Mouse (Mus musculus): ENCODE measurements at regions not wholly inside any gene's neighbourhood (a gene's known extent, or its start where the extent isn't known, plus 50 kb on each side); places are given as distances from the start of the nearest gene placed in this dataset.
A peak's percentile ranks its signal among the peaks of the same experiment; 100 is the strongest.

- 9% methylated on average over 3 of the region's 3 CpGs for WGBS
Measured at GRCm38 (mm10) chr13:83722791-83723190, 219.0 kb downstream of the Mef2c start.

GRCm38 (mm10) chr13:83723396-83723795 lies 219.6 kb downstream of the Mef2c start:
- H3K27me3 ChIP-seq (ENCODE audit: control insufficient read depth, insufficient read depth, low read length) = no peaks in the 10 kb centered on the region
- H3K4me3 ChIP-seq (replicated peaks; ENCODE audit: low read length) = peak overlapping the region; percentile 90
- peak overlapping the region; percentile 100 for H3K27ac ChIP-seq
- WGBS = 16% methylated on average over 2 of the region's 2 CpGs
- H3K4me1 ChIP-seq (replicated peaks; ENCODE audit: control insufficient read depth, insufficient read depth, low read length) = peaks cover 3% of the 10 kb centered on the region; the same call in 1 of the 2 replicates
- H3K9me3 ChIP-seq (ENCODE audit: control insufficient read depth, low read length) = no peaks in the 10 kb centered on the region
- ATAC-seq (ENCODE audit: low FRiP score) = no peak
- H3K36me3 ChIP-seq (replicated peaks; ENCODE audit: control insufficient read depth, insufficient read depth) = no peaks in the 10 kb centered on the region
- peak overlapping the region; percentile 100 for H3K9ac ChIP-seq
- DNase-seq (ENCODE audit: low spot score) = peak; percentile 57
- peak overlapping the region; percentile 87 for H3K4me2 ChIP-seq (replicated peaks)

More at GRCm38 (mm10) chr13:83722791-83723190, 219.0 kb downstream of the Mef2c start:
- H3K4me1 ChIP-seq (replicated peaks; ENCODE audit: control insufficient read depth, insufficient read depth, low read length) = peaks cover 3% of the 10 kb centered on the region; the same call in 1 of the 2 replicates
- peak overlapping the region; percentile 87 for H3K4me2 ChIP-seq (replicated peaks)
- H3K9me3 ChIP-seq (ENCODE audit: control insufficient read depth, low read length) = no peaks in the 10 kb centered on the region
- peak overlapping the region; percentile 100 for H3K9ac ChIP-seq
- H3K36me3 ChIP-seq (replicated peaks; ENCODE audit: control insufficient read depth, insufficient read depth) = no peaks in the 10 kb centered on the region
- H3K27ac ChIP-seq = peak overlapping the region; percentile 100
- DNase-seq (ENCODE audit: low spot score) = peak; percentile 62
- H3K4me3 ChIP-seq (replicated peaks; ENCODE audit: low read length) = peak overlapping the region; percentile 90
- no peaks in the 10 kb centered on the region for H3K27me3 ChIP-seq (ENCODE audit: control insufficient read depth, insufficient read depth, low read length)
- ATAC-seq (ENCODE audit: low FRiP score) = no peak

- H3K4me3 ChIP-seq (replicated peaks; ENCODE audit: low read length) = peak overlapping the region; percentile 90
- no peak for ATAC-seq (ENCODE audit: low FRiP score)
- H3K27me3 ChIP-seq (ENCODE audit: control insufficient read depth, insufficient read depth, low read length) = no peaks in the 10 kb centered on the region
- H3K27ac ChIP-seq = peak overlapping the region; percentile 100
- peak; percentile 48 for DNase-seq (ENCODE audit: low spot score)
- peaks cover 3% of the 10 kb centered on the region; the same call in 1 of the 2 replicates for H3K4me1 ChIP-seq (replicated peaks; ENCODE audit: control insufficient read depth, insufficient read depth, low read length)
- no peaks in the 10 kb centered on the region for H3K9me3 ChIP-seq (ENCODE audit: control insufficient read depth, low read length)
- peak overlapping the region; percentile 100 for H3K9ac ChIP-seq
- no peaks in the 10 kb centered on the region for H3K36me3 ChIP-seq (replicated peaks; ENCODE audit: control insufficient read depth, insufficient read depth)
- peak overlapping the region; percentile 87 for H3K4me2 ChIP-seq (replicated peaks)
- WGBS = 11% methylated on average over 3 of the region's 3 CpGs
Measured at GRCm38 (mm10) chr13:83724196-83724595, 220.4 kb downstream of the Mef2c start.

- Histone ChIP-seq H3K4me3 (replicated peaks; ENCODE audit: low read length) (peak overlapping the region; percentile 90), H3K9me3 (ENCODE audit: control insufficient read depth, low read length) (no peaks in the 10 kb centered on the region), H3K9ac (peak overlapping the region; percentile 100), H3K27me3 (ENCODE audit: control insufficient read depth, insufficient read depth, low read length) (no peaks in the 10 kb centered on the region), H3K4me2 (replicated peaks) (peak overlapping the region; percentile 87), H3K27ac (peak overlapping the region; percentile 100), H3K4me1 (replicated peaks; ENCODE audit: control insufficient read depth, insufficient read depth, low read length) (no peaks in the 10 kb centered on the region), H3K36me3 (replicated peaks; ENCODE audit: control insufficient read depth, insufficient read depth) (no peaks in the 10 kb centered on the region)
- under 1% methylated on average over 11 of the region's 11 CpGs for WGBS
- ATAC-seq (ENCODE audit: low FRiP score) = peak; percentile 15; the same call in 1 of the 2 replicates
- peak; percentile 92 for DNase-seq (ENCODE audit: low spot score)
Measured at GRCm38 (mm10) chr13:83724995-83725394, 221.2 kb downstream of the Mef2c start.

GRCm38 (mm10) chr13:83725831-83726230 lies 222.0 kb downstream of the Mef2c start:
- no peaks in the 10 kb centered on the region for H3K4me1 ChIP-seq (replicated peaks; ENCODE audit: control insufficient read depth, insufficient read depth, low read length)
- ATAC-seq (ENCODE audit: low FRiP score) (no peak), DNase-seq (ENCODE audit: low spot score) (peak; percentile 63)
- H3K27me3 ChIP-seq (ENCODE audit: control insufficient read depth, insufficient read depth, low read length) = no peaks in the 10 kb centered on the region
- H3K27ac ChIP-seq = peak overlapping the region; percentile 100
- H3K4me2 ChIP-seq (replicated peaks) = peak overlapping the region; percentile 87
- H3K9me3 ChIP-seq (ENCODE audit: control insufficient read depth, low read length) = no peaks in the 10 kb centered on the region
- no peaks in the 10 kb centered on the region for H3K36me3 ChIP-seq (replicated peaks; ENCODE audit: control insufficient read depth, insufficient read depth)
- H3K9ac ChIP-seq = peak overlapping the region; percentile 100
- H3K4me3 ChIP-seq (replicated peaks; ENCODE audit: low read length) = peak overlapping the region; percentile 90
- WGBS = 3% methylated on average over 13 of the region's 13 CpGs

- H3K9me3 ChIP-seq (ENCODE audit: control insufficient read depth, low read length) = no peaks in the 10 kb centered on the region
- DNase-seq (ENCODE audit: low spot score) (peak; percentile 62), ATAC-seq (ENCODE audit: low FRiP score) (no peak)
- peak overlapping the region; percentile 100 for H3K27ac ChIP-seq
- H3K27me3 ChIP-seq (ENCODE audit: control insufficient read depth, insufficient read depth, low read length) = no peaks in the 10 kb centered on the region
- 5% methylated on average over 13 of the region's 13 CpGs for WGBS
- peak overlapping the region; percentile 100 for H3K9ac ChIP-seq
- no peaks in the 10 kb centered on the region for H3K4me1 ChIP-seq (replicated peaks; ENCODE audit: control insufficient read depth, insufficient read depth, low read length)
- no peaks in the 10 kb centered on the region for H3K36me3 ChIP-seq (replicated peaks; ENCODE audit: control insufficient read depth, insufficient read depth)
- peak overlapping the region; percentile 90 for H3K4me3 ChIP-seq (replicated peaks; ENCODE audit: low read length)
- H3K4me2 ChIP-seq (replicated peaks) = peak overlapping the region; percentile 87
Measured at GRCm38 (mm10) chr13:83726346-83726975, 222.6 kb downstream of the Mef2c start.

GRCm38 (mm10) chr13:83727051-83727765 lies 223.4 kb downstream of the Mef2c start:
- WGBS = 1% methylated on average over 38 of the region's 38 CpGs

GRCm38 (mm10) chr13:83727766-83728395 lies 224.0 kb downstream of the Mef2c start:
- Histone ChIP-seq H3K9ac (peak overlapping the region; percentile 100), H3K4me2 (replicated peaks) (peak overlapping the region; percentile 87), H3K27me3 (ENCODE audit: control insufficient read depth, insufficient read depth, low read length) (no peaks in the 10 kb centered on the region), H3K4me1 (replicated peaks; ENCODE audit: control insufficient read depth, insufficient read depth, low read length) (no peaks in the 10 kb centered on the region), H3K27ac (peak overlapping the region; percentile 100), H3K9me3 (ENCODE audit: control insufficient read depth, low read length) (no peaks in the 10 kb centered on the region), H3K36me3 (replicated peaks; ENCODE audit: control insufficient read depth, insufficient read depth) (peaks cover 6% of the 10 kb centered on the region; the same call in 1 of the 2 replicates), H3K4me3 (replicated peaks; ENCODE audit: low read length) (peak overlapping the region; percentile 90)
- DNase-seq (ENCODE audit: low spot score) = peak; percentile 63
- no peak for ATAC-seq (ENCODE audit: low FRiP score)
- 3% methylated on average over 9 of the region's 9 CpGs for WGBS

More at GRCm38 (mm10) chr13:83727051-83727765, 223.4 kb downstream of the Mef2c start:
- no peaks in the 10 kb centered on the region for H3K27me3 ChIP-seq (ENCODE audit: control insufficient read depth, insufficient read depth, low read length)
- H3K4me2 ChIP-seq (replicated peaks) = peak overlapping the region; percentile 87
- H3K9me3 ChIP-seq (ENCODE audit: control insufficient read depth, low read length) = no peaks in the 10 kb centered on the region
- peak overlapping the region; percentile 100 for H3K9ac ChIP-seq
- peak overlapping the region; percentile 100 for H3K27ac ChIP-seq
- H3K36me3 ChIP-seq (replicated peaks; ENCODE audit: control insufficient read depth, insufficient read depth) = no peaks in the 10 kb centered on the region
- DNase-seq (ENCODE audit: low spot score) (peak; percentile 82), ATAC-seq (ENCODE audit: low FRiP score) (peak; percentile 70)
- H3K4me1 ChIP-seq (replicated peaks; ENCODE audit: control insufficient read depth, insufficient read depth, low read length) = no peaks in the 10 kb centered on the region
- H3K4me3 ChIP-seq (replicated peaks; ENCODE audit: low read length) = peak overlapping the region; percentile 90

Measured in hindbrain, embryonic 14.5 days (tissue).